Mouse (Mus musculus) olfactory bulb, adult 2 months (tissue): Measurements from ENCODE around the gene Gpr65.

Source experiments
- CTCF ChIP-seq: fragments of 200-500 bp; IDR thresholded peaks from 2 replicates; pipeline ENCODE4 v1.5.1; 2012; ENCODE audit warnings: low read depth, mild to moderate bottlenecking, low read length, moderate library complexity; ENCODE audit not compliant: insufficient read depth
- POLR2A ChIP-seq: fragments of 200-500 bp; IDR thresholded peaks from 2 replicates; pipeline ENCODE4 v1.6.1; 2012; ENCODE audit warnings: mild to moderate bottlenecking, low read depth, low read length, moderate library complexity; ENCODE audit not compliant: insufficient read depth

GRCm38 (mm10) chr12:98307179-98307915 is 38.9 kb downstream of the Gpr65 start:
- TF ChIP-seq POLR2A (no peak), CTCF (no peak)
